Mouse (Mus musculus) spleen, adult 18-20 months (tissue): ENCODE results near the gene Stx1b.
"Not testable (repeated sequence)": the region's sequence is repeated elsewhere in the genome, so short reads cannot be mapped to it uniquely, and the experiment has no call there.

ENCODE experiments used
- DNase-seq, 2 experiments: peaks; one replicate each; pipeline ENCODE4 v3.0.0; 2022; ENCODE audit warnings: mixed read lengths in 2 of 2

Stx1b gene

DNA sequence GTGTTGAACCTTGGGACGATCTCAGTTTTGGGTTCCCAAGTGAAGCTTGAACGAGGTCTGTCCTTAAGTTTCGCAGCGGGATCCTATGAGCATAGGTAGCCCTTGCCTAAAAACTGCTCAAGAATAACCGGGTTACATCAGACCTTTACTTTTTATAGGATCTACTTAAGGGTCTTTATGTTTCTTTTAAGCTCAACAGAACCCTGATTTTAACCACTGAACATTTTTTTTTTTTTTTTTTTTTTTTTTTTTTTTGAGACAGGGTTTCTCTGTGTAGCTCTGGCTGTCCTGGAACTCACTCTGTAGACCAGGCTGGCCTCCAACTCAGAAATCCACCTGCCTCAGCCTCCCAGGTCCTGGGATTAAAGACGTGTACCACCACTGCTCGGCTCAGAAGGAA is 48.5 kb downstream of the Stx1b start:
- DNase-seq: not testable (repeated sequence)

GRCm38 (mm10) chr7:127773664-127774384 is 50.5 kb downstream of the Stx1b start:
- DNase-seq: peak; percentile 52 to 67

- no peak for DNase-seq
Measured at GRCm38 (mm10) chr7:127772557-127772956, 51.8 kb downstream of the Stx1b start.

DNA sequence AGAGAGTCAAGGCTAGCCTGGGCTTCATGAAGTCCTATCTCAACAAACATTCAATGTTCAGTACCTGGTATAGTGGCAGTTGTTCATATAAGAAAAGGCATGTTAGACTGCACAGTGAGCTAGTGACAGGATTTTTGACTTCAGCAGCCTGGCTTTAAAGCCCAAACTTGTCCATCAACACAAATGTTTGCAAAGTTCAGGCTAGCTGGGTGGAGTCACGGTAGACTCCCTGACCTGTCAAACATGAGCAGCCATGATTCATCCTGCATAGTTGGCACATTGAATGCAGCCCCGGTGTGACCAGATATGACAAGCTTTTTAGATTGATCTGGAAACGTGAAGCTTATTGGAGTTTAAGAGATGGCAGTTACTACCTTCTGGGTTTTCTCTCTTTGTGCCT is 52.3 kb downstream of the Stx1b start:
- DNase-seq: no peak

DNA sequence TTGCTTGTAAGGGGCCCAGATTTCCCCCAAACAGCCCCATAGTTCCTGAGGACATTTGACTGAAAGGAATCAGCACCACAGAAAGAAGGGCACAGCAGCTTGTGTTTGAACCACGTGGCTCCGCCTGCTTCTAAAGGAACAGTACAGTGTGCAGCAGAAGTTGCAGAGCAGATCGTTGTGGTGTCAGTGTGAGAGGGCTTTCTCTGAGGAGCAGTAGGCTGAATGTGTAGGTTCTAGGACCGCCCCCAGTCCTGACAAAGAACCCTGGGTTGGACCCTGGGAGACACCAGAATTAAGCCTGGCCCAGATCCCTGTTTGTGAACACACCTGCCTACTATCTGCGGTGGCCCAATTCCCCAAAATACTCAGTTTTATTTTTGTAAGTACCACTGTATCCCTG is 53.1 kb downstream of the Stx1b start:
- no peak for DNase-seq

- no peak for DNase-seq
Measured at GRCm38 (mm10) chr7:127770039-127770905, 54.1 kb downstream of the Stx1b start.

DNA sequence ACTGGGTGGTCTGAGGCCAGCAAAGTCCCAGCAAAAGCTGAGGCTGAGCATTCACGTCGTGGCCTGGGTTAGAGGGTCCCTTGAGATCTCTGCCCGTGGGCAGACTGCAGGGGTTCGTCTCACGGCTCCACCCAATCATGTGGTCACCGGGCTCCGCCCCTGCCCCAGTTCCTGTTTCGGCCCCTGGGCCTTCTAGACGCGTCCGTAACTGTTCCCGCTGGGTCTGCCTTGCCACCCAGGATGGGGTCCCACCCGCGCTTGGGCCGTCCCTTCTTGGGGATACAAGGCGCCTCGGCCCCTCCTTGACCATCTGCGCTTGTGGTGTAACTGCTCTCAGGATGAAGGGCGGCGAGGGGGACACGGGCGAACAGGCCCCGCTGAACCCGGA is 54.7 kb downstream of the Stx1b start, which contains the start of gene Orai3:
Gene Orai3, plus strand, starts transcription at position 165 of the 388 bp plus-strand sequence.
- DNase-seq: peak; percentile 81 to 91

DNA sequence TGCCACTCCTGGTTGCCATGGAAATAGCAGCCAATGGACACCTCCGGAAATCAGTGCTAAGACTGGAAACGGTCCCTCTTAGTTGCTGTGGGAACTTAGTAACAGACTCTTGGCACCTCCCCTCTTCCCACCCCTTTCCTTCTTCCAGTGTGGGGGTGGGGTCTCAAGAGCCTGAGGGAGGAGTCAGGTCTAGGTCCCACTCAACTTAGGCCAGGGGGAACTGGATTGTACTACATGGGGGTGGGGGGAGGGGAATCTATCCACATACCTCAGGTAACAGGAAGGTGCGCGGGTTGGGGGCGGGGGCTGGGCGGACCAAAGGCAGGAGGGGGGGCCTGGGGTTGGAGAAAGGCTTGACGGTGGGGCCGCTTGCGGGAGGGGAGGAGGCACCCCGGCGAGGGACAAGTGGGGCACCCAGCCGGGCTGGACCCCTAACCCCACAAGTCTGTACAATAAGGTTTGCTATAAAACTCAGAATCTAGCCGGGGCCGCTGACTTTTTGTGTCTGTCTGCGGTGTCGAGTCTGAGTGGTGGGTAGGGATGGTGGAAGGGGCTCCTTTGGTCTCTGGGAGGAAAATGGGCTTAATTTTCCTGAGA is 55.3 kb downstream of the Stx1b start:
- DNase-seq: peak; percentile 51 to 62

- no peak for DNase-seq
Measured at GRCm38 (mm10) chr7:127768346-127768996, 55.9 kb downstream of the Stx1b start.

- DNase-seq: no peak
Measured at GRCm38 (mm10) chr7:127767671-127768345, 56.5 kb downstream of the Stx1b start.

- no peak for DNase-seq
Measured at GRCm38 (mm10) chr7:127766851-127767609, 57.3 kb downstream of the Stx1b start.

GRCm38 (mm10) chr7:127765756-127766155 is 58.6 kb downstream of the Stx1b start:
- no peak for DNase-seq

DNA sequence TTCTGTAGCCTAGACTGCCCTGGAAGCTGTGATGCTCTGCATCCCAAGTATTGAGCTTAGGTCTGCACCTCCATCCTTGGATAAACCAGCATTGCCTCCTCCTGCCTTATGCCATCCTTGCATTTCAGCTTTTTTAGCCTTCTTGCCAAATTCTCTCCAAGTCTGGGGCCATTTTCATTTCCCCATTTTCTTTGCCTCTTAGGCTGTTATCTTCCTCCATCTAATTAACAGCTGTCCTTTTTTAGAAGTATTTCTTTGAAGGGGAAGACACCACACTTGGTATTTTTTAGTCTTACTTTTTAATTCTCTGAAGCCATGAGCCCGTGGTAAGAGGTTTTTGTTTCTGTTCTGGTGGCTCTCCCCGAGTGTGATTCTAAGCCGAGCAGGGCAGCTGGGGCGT is 60.7 kb downstream of the Stx1b start:
- no peak for DNase-seq

DNA sequence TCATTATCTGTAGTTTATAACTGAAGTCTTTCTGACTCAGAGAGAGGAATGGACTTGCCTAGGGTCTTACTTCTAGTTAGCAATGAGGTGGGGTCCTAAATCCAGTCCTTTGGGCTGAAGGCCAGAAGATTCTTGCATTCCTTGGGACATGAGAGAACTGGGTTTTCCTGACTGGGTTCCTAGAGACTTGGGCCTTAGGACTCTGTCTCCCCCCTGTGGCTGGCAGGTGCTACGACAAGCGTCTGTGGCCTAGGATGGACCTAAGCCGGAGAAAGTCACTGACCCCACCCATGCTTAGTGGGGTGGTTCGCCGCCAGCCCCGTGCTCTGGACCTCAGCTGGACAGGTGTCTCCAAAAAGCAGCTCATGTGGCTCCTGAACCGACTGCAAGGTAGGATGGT is 63.3 kb downstream of the Stx1b start:
- DNase-seq: peak; percentile 38 to 73

- no peak for DNase-seq
Measured at GRCm38 (mm10) chr7:127760478-127760877, 63.9 kb downstream of the Stx1b start.

- DNase-seq: no peak
Measured at GRCm38 (mm10) chr7:127759716-127760115, 64.6 kb downstream of the Stx1b start.
